Mouse (Mus musculus) lung, postnatal 0 days (tissue): ENCODE results near the gene Tssc4.

ENCODE experiments used
- CTCF ChIP-seq: IDR thresholded peaks from 2 replicates; pipeline ENCODE4 v1.5.1; 2016; ENCODE audit warnings: antibody characterized with exemption, mild to moderate bottlenecking
- EP300 ChIP-seq: IDR thresholded peaks from 2 replicates; pipeline ENCODE4 v1.6.1; 2016; ENCODE audit warnings: antibody characterized with exemption, mild to moderate bottlenecking, control low read depth

DNA sequence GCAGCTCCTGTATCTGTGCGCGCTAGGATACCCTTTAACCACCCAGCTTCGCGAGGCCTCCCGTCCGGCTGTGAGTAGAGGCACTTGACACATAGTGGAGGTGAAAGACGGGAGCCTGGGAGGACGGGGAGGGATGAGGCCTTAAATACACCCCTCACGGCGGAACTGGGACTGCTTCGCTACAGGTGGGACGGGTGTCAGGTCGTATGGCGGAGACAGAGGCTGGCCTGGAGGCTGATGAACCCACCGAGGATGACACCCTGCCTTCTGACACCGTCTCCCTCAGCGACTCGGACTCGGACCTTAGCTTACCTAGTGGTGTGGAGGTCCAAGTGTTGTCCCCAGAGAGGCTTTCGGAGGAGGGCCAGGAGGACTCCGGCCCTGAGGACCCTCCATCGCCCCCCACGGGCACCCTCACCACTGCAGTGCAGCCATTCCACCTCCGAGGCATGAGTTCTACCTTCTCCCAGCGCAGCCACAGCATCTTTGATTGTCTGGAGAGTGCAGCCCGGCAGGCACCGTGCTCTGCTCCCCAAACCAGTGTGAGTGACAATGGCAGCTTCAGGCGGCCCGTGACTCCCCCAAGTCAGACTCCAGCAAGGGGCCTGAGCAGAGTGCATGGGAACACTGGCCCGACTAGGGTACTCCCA lies 827 bp downstream of the Tssc4 start:
- TF ChIP-seq CTCF, result no peak
- TF ChIP-seq EP300, result no peak
